Mouse (Mus musculus) thymus, postnatal 36 days (tissue): ENCODE measurements at regions not wholly inside any gene's neighbourhood (a gene's known extent, or its start where the extent isn't known, plus 50 kb on each side); places are given as distances from the start of the nearest gene placed in this dataset.
"Not testable (repeated sequence)": the region's sequence is repeated elsewhere in the genome, so short reads cannot be mapped to it uniquely, and the experiment has no call there.

Experiments used
- DNase-seq, 2 experiments: peaks; one replicate each; pipeline ENCODE4 v3.0.0; 2022; ENCODE audit warnings: mixed read lengths in 2 of 2

GRCm38 (mm10) chr10:57324226-57324625, 162.0 kb upstream of the Hsf2 start:
- no peak for DNase-seq

GRCm38 (mm10) chr10:57362781-57363180, 123.4 kb upstream of the Hsf2 start:
- DNase-seq, result not testable (repeated sequence)
